Mouse (Mus musculus): Measurements from ENCODE around the gene Actr10. TPM values are rescaled to one million over a fixed set of nuclear protein-coding genes. Genes with fewer than 3 reads are reported as not detected.
A peak's percentile ranks its signal among the peaks of the same experiment; 100 is the strongest.

The Actr10 gene
- total RNA-seq (2021), result 100 to 1,000 TPM; 134 to 142 TPM

GRCm38 (mm10) chr12:70937571-70938384, at the start of gene Actr10:
Gene Actr10 (plus strand): TSS chr12:70937857.
- DNase-seq, result peak; percentile 96
- intact Hi-C loops (cut with DNase I), result loop anchor here (2.0 kb wide), 1 partner anchor 31 kb away; no protein-coding TSS in a partner anchor

DNA sequence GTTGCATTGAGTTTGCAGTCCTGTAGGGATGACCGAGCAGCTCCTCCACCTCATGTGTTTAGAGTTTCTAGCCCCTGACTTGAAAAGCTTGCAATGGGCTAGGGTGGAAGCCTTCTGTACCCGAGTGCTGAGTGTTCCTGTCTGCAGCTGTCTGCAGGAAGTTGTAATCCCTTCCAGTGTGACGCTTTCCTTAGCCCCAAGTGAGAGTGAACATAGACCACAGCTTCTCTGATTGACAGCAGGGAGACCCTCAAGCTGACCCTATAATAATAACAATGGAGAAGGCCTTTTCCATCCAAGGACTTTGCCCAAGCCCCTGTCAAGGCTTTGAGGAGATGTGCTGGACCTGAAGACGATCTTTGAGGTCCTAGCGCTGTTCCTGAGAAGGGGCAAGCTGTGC, 47.3 kb upstream of the Actr10 start:
- no peak for DNase-seq
- intact Hi-C loops (cut with DNase I), result no loop called here

DNA sequence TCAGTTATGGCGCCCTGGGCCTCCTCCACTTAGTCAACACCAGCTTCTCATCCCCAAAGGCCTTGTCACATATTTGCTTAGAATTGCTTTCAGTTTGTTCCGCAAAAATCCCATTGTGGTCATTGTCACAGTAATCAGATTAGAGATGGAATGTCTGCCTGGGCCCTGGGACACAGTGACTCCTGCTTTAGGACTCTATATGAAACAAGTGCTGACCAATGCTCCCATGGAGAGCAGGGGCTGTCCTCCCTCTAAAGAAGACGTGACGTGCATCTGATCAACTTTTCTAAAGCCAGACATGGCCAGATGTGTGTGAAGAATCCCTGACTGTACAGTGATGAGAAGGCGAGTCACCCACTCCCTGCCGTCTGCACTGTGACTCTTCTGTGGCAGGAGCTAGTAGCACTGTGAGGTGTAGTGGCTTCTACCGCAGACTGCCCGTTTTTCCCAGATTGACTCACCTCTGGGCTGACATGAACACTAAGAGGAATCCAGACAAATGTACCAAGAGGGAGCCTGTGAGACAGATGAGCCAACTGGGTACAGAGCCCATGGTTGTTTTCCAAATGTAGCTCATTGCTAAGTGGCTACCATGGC, 46.7 kb upstream of the Actr10 start:
- intact Hi-C loops (cut with DNase I), result no loop called here
- no peak for DNase-seq

DNA sequence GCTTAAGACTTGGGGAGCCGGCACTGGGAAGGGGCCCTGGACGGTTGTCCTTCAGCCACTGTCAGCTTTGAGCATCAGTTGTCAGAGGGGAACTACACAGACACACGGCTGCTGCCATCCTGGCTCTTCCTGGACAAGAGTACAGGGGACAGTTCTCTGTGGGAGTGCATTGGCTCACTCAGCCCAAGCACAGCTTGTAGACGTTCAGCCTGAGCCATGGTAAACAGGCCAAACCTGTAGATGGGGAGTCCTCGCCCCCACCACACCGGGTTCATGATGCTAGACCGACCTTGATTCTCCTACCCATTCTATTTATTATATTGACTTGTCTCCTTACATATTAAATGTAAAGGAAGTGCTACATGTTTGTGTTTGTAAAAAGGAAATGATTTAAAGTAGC, 42.4 kb upstream of the Actr10 start:
- intact Hi-C loops (cut with DNase I), result no loop called here
- no peak for DNase-seq

DNA sequence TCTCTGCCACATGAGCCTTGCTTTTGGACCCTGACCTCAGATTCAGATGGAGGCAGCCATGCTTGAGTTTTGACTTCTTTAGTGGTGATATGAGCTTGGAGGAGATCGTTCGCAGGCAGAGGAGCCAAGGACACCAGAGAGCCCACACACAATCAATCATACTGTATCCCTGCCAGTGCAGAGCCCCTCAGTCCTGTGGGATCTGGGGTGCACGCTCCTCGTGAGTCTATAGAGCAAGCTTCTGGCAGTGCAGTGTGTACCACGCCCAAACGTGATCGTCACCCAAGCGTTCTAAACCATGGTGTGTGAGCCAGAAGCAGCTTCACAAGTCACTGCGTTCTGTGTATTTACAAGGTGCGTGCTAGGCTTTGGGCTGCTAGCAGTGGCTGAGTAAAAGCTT, 41.6 kb upstream of the Actr10 start:
- DNase-seq, result no peak
- intact Hi-C loops (cut with DNase I), result no loop called here

GRCm38 (mm10) chr12:70897434-70897833, 40.2 kb upstream of the Actr10 start:
- intact Hi-C loops (cut with DNase I), result no loop called here

DNA sequence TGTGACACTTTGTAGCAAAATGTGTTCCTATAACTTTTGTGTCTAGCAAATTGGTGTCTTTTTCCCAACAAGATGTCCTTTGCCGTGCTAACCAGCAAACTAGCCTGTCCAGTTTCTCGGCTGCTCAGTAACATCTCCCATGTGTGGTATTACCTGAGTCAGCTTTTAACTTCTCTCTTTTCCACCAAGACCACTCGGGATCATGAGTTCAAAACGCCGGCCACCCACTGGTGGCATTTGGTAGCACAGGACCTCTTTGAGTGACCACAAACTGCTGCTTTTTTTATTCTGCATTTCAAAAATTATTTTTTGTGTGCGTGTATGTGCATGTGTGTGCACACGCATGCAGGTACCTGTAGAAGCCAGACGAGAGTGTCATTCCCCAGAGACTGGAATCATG, 39.2 kb upstream of the Actr10 start:
- intact Hi-C loops (cut with DNase I), result no loop called here
- DNase-seq, result no peak

More at GRCm38 (mm10) chr12:70897434-70897833, 40.2 kb upstream of the Actr10 start:
- no peak for DNase-seq

GRCm38 (mm10) chr12:70904471-70904870, 33.2 kb upstream of the Actr10 start:
- DNase-seq, result no peak
- intact Hi-C loops (cut with DNase I), result no loop called here

- no peak for DNase-seq
- intact Hi-C loops (cut with DNase I), result no loop called here
Measured at GRCm38 (mm10) chr12:70906867-70907266, 30.8 kb upstream of the Actr10 start.

DNA sequence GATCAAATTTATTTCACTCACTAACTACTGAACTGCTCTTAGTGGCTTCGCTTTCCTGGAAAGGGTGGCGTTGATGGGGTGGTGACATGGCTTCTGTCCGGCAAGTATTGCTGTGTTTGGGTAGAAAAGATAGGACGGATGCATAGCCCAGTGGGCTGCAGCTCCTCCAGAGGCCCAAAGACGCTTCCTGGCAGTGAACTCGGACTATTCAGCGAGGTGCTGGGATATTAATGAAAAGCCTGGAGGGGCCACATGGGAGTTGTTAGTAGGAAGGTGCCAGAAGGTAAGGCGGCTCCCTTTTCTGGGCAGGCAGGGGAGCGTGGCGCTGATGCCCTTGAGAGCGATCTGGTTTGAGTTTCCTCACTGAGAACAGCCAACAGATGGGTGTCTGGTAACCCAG, 30.0 kb upstream of the Actr10 start:
- intact Hi-C loops (cut with DNase I), result loop anchor here (2.0 kb wide), 1 partner anchor 81 kb away; no protein-coding TSS in a partner anchor
- no peak for DNase-seq

- intact Hi-C loops (cut with DNase I), result loop anchor here (2.0 kb wide), 1 partner anchor 81 kb away; no protein-coding TSS in a partner anchor
Measured at GRCm38 (mm10) chr12:70908076-70908475, 29.6 kb upstream of the Actr10 start.

DNA sequence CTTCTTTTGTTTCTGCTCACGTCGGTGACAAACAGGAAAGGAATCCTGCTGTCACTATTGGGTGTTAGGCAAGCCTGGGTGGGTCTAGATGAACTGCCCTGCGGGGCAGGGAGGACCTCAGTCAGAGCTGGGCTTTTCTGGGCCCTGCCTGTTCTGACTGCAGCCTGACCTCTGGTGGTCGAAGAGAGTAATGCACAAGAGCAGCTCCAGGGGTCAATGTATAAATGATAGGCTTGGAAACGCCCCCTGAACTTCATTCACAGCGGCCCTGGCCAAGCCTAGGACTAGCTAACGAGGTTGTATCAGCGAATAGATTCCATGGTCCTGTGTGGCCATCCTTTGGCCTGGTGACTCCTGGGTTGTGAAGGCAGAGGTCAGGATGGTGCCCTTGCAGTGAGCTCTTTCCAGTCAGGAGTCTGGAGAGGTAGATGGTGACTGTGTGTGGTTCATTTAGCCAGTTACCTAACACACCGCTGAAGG, 27.4 kb upstream of the Actr10 start:
- DNase-seq, result peak; percentile 86 to 88
- intact Hi-C loops (cut with DNase I), result loop anchor here (5.0 to 10.0 kb wide), 2 partner anchors 565 to 678 kb away; partner anchors contain the start of genes Pygl and Trim9

More at GRCm38 (mm10) chr12:70908076-70908475, 29.6 kb upstream of the Actr10 start:
- DNase-seq, result no peak

- peak; percentile 86 to 87 for DNase-seq
- intact Hi-C loops (cut with DNase I), result loop anchor here (1.0 to 10.0 kb wide), 3 partner anchors 416 to 679 kb away; partner anchors contain the start of genes Pygl and Trim9
Measured at GRCm38 (mm10) chr12:70911029-70911428, 26.6 kb upstream of the Actr10 start.

- no peak for DNase-seq
- intact Hi-C loops (cut with DNase I), result loop anchor here (1.0 to 10.0 kb wide), 3 partner anchors 417 to 680 kb away; partner anchors contain the start of genes Pygl and Trim9
Measured at GRCm38 (mm10) chr12:70911676-70912379, 25.8 kb upstream of the Actr10 start.

- DNase-seq, result peak; percentile 65 to 77
- intact Hi-C loops (cut with DNase I), result loop anchor here (5.0 to 10.0 kb wide), 2 partner anchors 569 to 681 kb away; partner anchors contain the start of genes Pygl and Trim9
Measured at GRCm38 (mm10) chr12:70913429-70913828, 24.2 kb upstream of the Actr10 start.

GRCm38 (mm10) chr12:70914387-70914786, 23.3 kb upstream of the Actr10 start:
- intact Hi-C loops (cut with DNase I), result loop anchor here (5.0 to 10.0 kb wide), 2 partner anchors 570 to 682 kb away; partner anchors contain the start of genes Pygl and Trim9
- DNase-seq, result peak; percentile 40 to 42

DNA sequence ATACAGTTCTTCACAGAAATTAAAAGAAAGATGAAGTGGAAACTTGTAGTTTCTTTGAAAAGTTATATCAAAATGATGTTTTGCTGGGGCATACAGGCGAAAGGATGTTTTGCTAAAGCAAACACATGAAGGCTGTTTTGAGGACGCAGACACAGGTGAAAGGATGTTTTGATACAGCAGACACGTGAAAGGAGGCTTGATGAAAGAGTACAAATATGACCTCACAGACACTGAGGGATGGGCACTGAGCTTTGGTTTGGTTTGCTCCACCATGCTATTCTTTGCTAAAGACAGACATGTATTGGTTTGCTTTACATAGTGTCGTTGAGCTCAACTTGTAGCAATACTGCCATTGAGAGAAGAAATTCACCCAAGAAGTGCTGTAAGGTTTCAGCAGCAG, 7.9 kb upstream of the Actr10 start:
- no peak for DNase-seq
- intact Hi-C loops (cut with DNase I), result no loop called here

DNA sequence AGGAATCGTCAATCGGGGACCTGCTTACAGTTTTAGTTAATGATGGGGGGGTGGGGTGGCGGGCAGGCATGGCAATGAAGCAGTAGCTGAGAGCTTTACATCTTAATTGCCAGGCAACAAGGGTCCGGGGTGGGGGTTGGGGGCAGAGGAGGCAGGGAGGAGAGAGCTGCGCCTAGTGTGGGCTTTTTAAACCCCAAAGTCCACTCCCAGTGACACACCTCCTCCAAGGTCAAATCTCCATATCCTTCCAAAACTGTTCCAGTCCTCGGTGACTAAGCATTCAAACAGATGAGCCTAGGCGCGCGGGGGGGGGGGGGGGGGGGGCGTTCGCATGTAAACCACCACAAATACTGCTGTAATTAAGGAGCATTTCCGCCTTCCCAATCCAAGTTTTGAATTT, 507 bp upstream of the Actr10 start:
- intact Hi-C loops (cut with DNase I), result no loop called here
- peak in 1 of 2 experiments; percentile 11 for DNase-seq

- DNase-seq, result no peak
- intact Hi-C loops (cut with DNase I), result no loop called here
Measured at GRCm38 (mm10) chr12:70940806-70941205, 3.1 kb downstream of the Actr10 start.

DNA sequence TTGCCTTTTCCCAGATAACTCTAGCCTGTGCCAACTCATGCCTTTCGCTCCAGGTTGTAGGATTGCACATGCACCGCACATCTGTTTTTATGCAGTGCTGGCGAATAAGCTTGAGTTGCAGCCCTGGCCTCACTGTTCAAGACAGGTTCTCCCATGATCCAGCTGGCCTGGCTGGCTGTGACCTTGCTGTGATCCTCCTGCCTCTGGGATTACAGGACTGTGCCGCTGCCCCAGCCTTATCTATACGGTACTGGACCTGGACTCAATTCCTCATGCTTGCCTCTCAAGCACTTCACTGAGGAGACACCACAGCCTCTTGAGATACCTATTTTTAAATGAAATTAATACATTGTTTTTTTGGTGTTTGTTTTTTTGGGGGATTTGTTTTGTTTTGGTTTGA, 6.5 kb downstream of the Actr10 start:
- intact Hi-C loops (cut with DNase I), result no loop called here
- peak in 1 of 2 experiments; percentile 11 for DNase-seq
